Mouse (Mus musculus): ENCODE data around the gene Wdsub1.

DNA sequence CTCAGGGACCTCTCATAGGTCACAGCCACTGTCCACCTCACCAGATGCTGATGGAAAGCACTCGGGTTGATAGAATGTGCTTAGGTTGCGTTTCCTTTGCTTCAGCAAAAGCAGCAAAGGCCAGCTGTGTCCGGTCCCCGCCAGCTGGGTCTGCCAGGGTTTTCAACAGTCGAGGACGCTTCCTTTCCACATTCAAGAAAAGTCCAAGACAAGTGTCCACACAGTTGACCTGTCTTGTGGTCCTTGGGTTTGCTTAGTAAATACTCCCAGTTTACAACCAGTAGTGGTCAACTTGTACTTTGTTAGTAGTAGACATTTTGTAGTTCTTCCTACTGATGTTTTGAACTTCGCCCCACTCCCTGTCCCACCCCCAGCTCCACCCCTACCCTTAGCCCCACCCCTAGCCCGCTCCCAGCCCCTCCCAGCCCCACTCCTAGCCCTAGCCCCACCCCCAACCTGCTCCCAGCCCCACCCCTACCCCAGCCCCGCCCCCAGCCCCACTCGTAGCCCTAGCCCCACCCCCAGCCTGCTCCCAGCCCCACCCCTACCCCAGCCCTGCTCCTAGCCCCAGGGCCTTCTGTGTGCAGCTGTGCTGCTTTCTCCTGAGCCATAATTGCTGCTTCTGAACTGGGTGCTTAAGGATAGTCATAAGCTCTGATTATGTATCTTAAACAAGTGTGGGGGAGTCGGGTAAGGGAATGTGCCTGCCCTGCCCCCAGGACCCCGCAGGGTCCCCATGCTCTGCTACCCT, 41.0 kb downstream of the Wdsub1 start:
- no peak for TF ChIP-seq CTCF (conservative IDR thresholded peaks at IDR 0.05 in 1 of 2, IDR thresholded peaks at IDR 0.05 in 1 of 2; ENCODE audit: low read depth in 2 of 2, low read length in 2 of 2)
- TF ChIP-seq POLR2A (IDR thresholded peaks at IDR 0.05; ENCODE audit: low read depth, low read length) = no peak
- no peak for TF ChIP-seq BHLHE40 (IDR thresholded peaks at IDR 0.05; ENCODE audit: low read depth, low read length)
- TF ChIP-seq HCFC1 (IDR thresholded peaks at IDR 0.05; ENCODE audit: low read depth, low read length) = no peak
- TF ChIP-seq EP300 (IDR thresholded peaks at IDR 0.05; ENCODE audit: low read length) = no peak
- TF ChIP-seq MAX (IDR thresholded peaks at IDR 0.05; ENCODE audit: low read length) = no peak
- TF ChIP-seq MXI1 (IDR thresholded peaks at IDR 0.05; ENCODE audit: low read depth, low read length) = no peak
- TF ChIP-seq MEF2A (IDR thresholded peaks at IDR 0.05; ENCODE audit: borderline replicate concordance, low read depth, low read length) = no peak
- no peak for TF ChIP-seq ELF1 (IDR thresholded peaks at IDR 0.05; ENCODE audit: low read depth, low read length)
- no peak for TF ChIP-seq ZKSCAN1 (IDR thresholded peaks at IDR 0.05; ENCODE audit: borderline replicate concordance, low read depth, low read length)
- no peak for TF ChIP-seq USF1 (IDR thresholded peaks at IDR 0.05; ENCODE audit: low read depth, low read length)
- no peak for TF ChIP-seq E2F4 (IDR thresholded peaks at IDR 0.05; ENCODE audit: insufficient replicate concordance, low read depth, low read length)
- TF ChIP-seq MAZ (IDR thresholded peaks at IDR 0.05; ENCODE audit: low read depth, low read length) = no peak

Measured in CH12.LX (cell line).